Mouse (Mus musculus) B cell, adult 62 days (primary cell): Measurements from ENCODE around the gene Mrgprg. TPM values are rescaled to one million over a fixed set of nuclear protein-coding genes. Genes with fewer than 3 reads are reported as not detected.

Experiments used
- total RNA-seq: library from RNA; stranded (reverse); gene quantifications from 4 replicates; pipeline ENCODE4 v1.2.4, GENCODE M21; 2023

Gene Mrgprg
- total RNA-seq: not detected in 4 replicates

GRCm38 (mm10) chr7:143766893-143767292, at the start of gene Mrgprg:
Gene Mrgprg, minus strand, starts transcription at chr7:143766993.

GRCm38 (mm10) chr7:143783996-143784829, 17.4 kb upstream of the Mrgprg start, which contains the start of gene Mrgpre:
Gene Mrgpre, minus strand, starts transcription at chr7:143784500.

GRCm38 (mm10) chr7:143756125-143757026, 10.4 kb downstream of the Mrgprg start, which contains the start of gene Osbpl5:
Gene Osbpl5, minus strand, starts transcription at chr7:143756985.

Other genes with a start within 250 kb of the Mrgprg start
- gene Nap1l4, start 217.9 kb downstream of the Mrgprg start, total RNA-seq: 142 to 164 TPM (median 150 TPM) in 4 replicates
- 56.7 to 59.4 TPM (median 57.8 TPM) in 4 replicates for gene Cars, start 166.9 kb downstream of the Mrgprg start, total RNA-seq
- 6.8 to 8.3 TPM (median 7.0 TPM) in 4 replicates for gene Tnfrsf26, start 138.3 kb downstream of the Mrgprg start, total RNA-seq
- gene Tnfrsf22, start 117.3 kb downstream of the Mrgprg start, total RNA-seq: 4.8 to 5.8 TPM (median 5.1 TPM) in 4 replicates
- 0.82 to 1.6 TPM (median 1.1 TPM) in 4 replicates for gene Tnfrsf23, start 81.1 kb downstream of the Mrgprg start, total RNA-seq
- gene Osbpl5, start 10.0 kb downstream of the Mrgprg start, total RNA-seq: 35.8 to 43.2 TPM (median 39.0 TPM) in 4 replicates
- 10.7 to 13.3 TPM (median 11.6 TPM) in 4 replicates for gene Mrgpre, start 17.5 kb upstream of the Mrgprg start, total RNA-seq
- 17.8 to 21.0 TPM (median 19.2 TPM) in 4 replicates for gene Nadsyn1, start 55.9 kb upstream of the Mrgprg start, total RNA-seq
- 14.4 to 19.9 TPM (median 16.5 TPM) in 4 replicates for gene Dhcr7, start 56.2 kb upstream of the Mrgprg start, total RNA-seq
- not detected in 4 replicates for gene Gm498, start 99.8 kb upstream of the Mrgprg start, total RNA-seq
- gene Shank2, start 234.9 kb upstream of the Mrgprg start, total RNA-seq: 0.75 to 1.6 TPM (median 0.90 TPM) in 4 replicates